Mouse (Mus musculus): ENCODE data around the gene Tecta. TPM values are rescaled to one million over a fixed set of nuclear protein-coding genes. Genes with fewer than 3 reads are reported as not detected.

Tecta gene
- polyA plus RNA-seq, 1 experiment from 2014 or later: 0.34 TPM

- Histone ChIP-seq H3K9me3 (no peaks in the 10 kb centered on the region), H3K4me2 (replicated peaks) (no peak overlapping the region), H3K4me1 (no peaks in the 10 kb centered on the region), H3K4me3 (no peak overlapping the region), H3K36me3 (no peaks in the 10 kb centered on the region), H3K27ac (replicated peaks) (no peak overlapping the region), H3K9ac (replicated peaks) (no peak overlapping the region), H3K27me3 (no peaks in the 10 kb centered on the region)
- no peak for ATAC-seq (ENCODE audit: low FRiP score, low read depth)
- WGBS: 67% methylated on average over 4 of the region's 4 CpGs
Observed at GRCm38 (mm10) chr9:42314959-42315358, 84.8 kb downstream of the Tecta start.

- Histone ChIP-seq H3K27ac (replicated peaks) (no peak overlapping the region), H3K4me2 (replicated peaks) (no peak overlapping the region), H3K36me3 (no peaks in the 10 kb centered on the region), H3K4me3 (no peak overlapping the region), H3K27me3 (no peaks in the 10 kb centered on the region), H3K9me3 (no peaks in the 10 kb centered on the region), H3K4me1 (no peaks in the 10 kb centered on the region), H3K9ac (replicated peaks) (no peak overlapping the region)
- no peak for ATAC-seq (ENCODE audit: low FRiP score, low read depth)
- 86% methylated on average over 6 of the region's 6 CpGs for WGBS
Observed at GRCm38 (mm10) chr9:42314388-42314787, 85.3 kb downstream of the Tecta start.

GRCm38 (mm10) chr9:42313872-42314271 is 85.9 kb downstream of the Tecta start:
- Histone ChIP-seq H3K4me3 (no peak overlapping the region), H3K4me1 (no peaks in the 10 kb centered on the region), H3K36me3 (no peaks in the 10 kb centered on the region), H3K9me3 (no peaks in the 10 kb centered on the region), H3K4me2 (replicated peaks) (no peak overlapping the region), H3K27me3 (no peaks in the 10 kb centered on the region), H3K27ac (replicated peaks) (no peak overlapping the region), H3K9ac (replicated peaks) (no peak overlapping the region)
- no peak for ATAC-seq (ENCODE audit: low FRiP score, low read depth)
- 21% methylated on average over 3 of the region's 3 CpGs for WGBS

GRCm38 (mm10) chr9:42311311-42311710 is 88.4 kb downstream of the Tecta start:
- Histone ChIP-seq H3K4me3 (no peak overlapping the region), H3K9me3 (no peaks in the 10 kb centered on the region), H3K27me3 (no peaks in the 10 kb centered on the region), H3K27ac (replicated peaks) (no peak overlapping the region), H3K9ac (replicated peaks) (no peak overlapping the region), H3K4me2 (replicated peaks) (no peak overlapping the region), H3K36me3 (no peaks in the 10 kb centered on the region), H3K4me1 (no peaks in the 10 kb centered on the region)
- no peak for ATAC-seq (ENCODE audit: low FRiP score, low read depth)
- WGBS: 92% methylated on average over 3 of the region's 3 CpGs

- ATAC-seq (ENCODE audit: low FRiP score, low read depth): no peak
- Histone ChIP-seq H3K36me3 (no peaks in the 10 kb centered on the region), H3K4me1 (no peaks in the 10 kb centered on the region), H3K4me2 (replicated peaks) (no peak overlapping the region), H3K9me3 (no peaks in the 10 kb centered on the region), H3K27ac (replicated peaks) (no peak overlapping the region), H3K4me3 (no peak overlapping the region), H3K9ac (replicated peaks) (no peak overlapping the region), H3K27me3 (no peaks in the 10 kb centered on the region)
- 88% methylated on average over 4 of the region's 4 CpGs for WGBS
Observed at GRCm38 (mm10) chr9:42303894-42304293, 95.8 kb downstream of the Tecta start.

GRCm38 (mm10) chr9:42301082-42301633 is 98.6 kb downstream of the Tecta start:
- no peak overlapping the region for H3K4me2 ChIP-seq (replicated peaks)
- H3K4me1 ChIP-seq: no peaks in the 10 kb centered on the region
- no peaks in the 10 kb centered on the region for H3K9me3 ChIP-seq
- 79% methylated on average over 6 of the region's 6 CpGs for WGBS
- H3K36me3 ChIP-seq: no peaks in the 10 kb centered on the region
- no peak overlapping the region for H3K27ac ChIP-seq (replicated peaks)
- no peak overlapping the region for H3K4me3 ChIP-seq
- ATAC-seq (ENCODE audit: low FRiP score, low read depth): no peak
- no peaks in the 10 kb centered on the region for H3K27me3 ChIP-seq
- H3K9ac ChIP-seq (replicated peaks): no peak overlapping the region

- H3K36me3 ChIP-seq: no peaks in the 10 kb centered on the region
Observed at GRCm38 (mm10) chr9:42296297-42296922, 103.3 kb downstream of the Tecta start.

GRCm38 (mm10) chr9:42294131-42294530 is 105.6 kb downstream of the Tecta start:
- no peaks in the 10 kb centered on the region for H3K36me3 ChIP-seq
- no peak for ATAC-seq (ENCODE audit: low FRiP score, low read depth)
- H3K4me1 ChIP-seq: peaks cover 7% of the 10 kb centered on the region; the same call in 1 of the 2 replicates
- H3K9ac ChIP-seq (replicated peaks): no peak overlapping the region
- H3K27ac ChIP-seq (replicated peaks): no peak overlapping the region
- H3K9me3 ChIP-seq: no peaks in the 10 kb centered on the region
- WGBS: 74% methylated on average over 2 of the region's 2 CpGs
- H3K27me3 ChIP-seq: no peaks in the 10 kb centered on the region
- H3K4me3 ChIP-seq: no peak overlapping the region
- H3K4me2 ChIP-seq (replicated peaks): no peak overlapping the region

More at GRCm38 (mm10) chr9:42296297-42296922, 103.3 kb downstream of the Tecta start:
- no peaks in the 10 kb centered on the region for H3K9me3 ChIP-seq
- H3K27ac ChIP-seq (replicated peaks): no peak overlapping the region
- ATAC-seq (ENCODE audit: low FRiP score, low read depth): no peak
- H3K4me3 ChIP-seq: no peak overlapping the region
- H3K4me2 ChIP-seq (replicated peaks): no peak overlapping the region
- H3K27me3 ChIP-seq: no peaks in the 10 kb centered on the region
- no peak overlapping the region for H3K9ac ChIP-seq (replicated peaks)
- WGBS: 91% methylated on average over 10 of the region's 10 CpGs
- peaks cover 7% of the 10 kb centered on the region; the same call in 1 of the 2 replicates for H3K4me1 ChIP-seq

- ATAC-seq (ENCODE audit: low FRiP score, low read depth): no peak
- peaks cover 7% of the 10 kb centered on the region; the same call in 1 of the 2 replicates for H3K4me1 ChIP-seq
- no peaks in the 10 kb centered on the region for H3K36me3 ChIP-seq
- H3K4me3 ChIP-seq: no peak overlapping the region
- H3K27me3 ChIP-seq: no peaks in the 10 kb centered on the region
- no peak overlapping the region for H3K27ac ChIP-seq (replicated peaks)
- H3K9me3 ChIP-seq: no peaks in the 10 kb centered on the region
- no peak overlapping the region for H3K9ac ChIP-seq (replicated peaks)
- WGBS: 85% methylated on average over 3 of the region's 3 CpGs
- H3K4me2 ChIP-seq (replicated peaks): no peak overlapping the region
Observed at GRCm38 (mm10) chr9:42293596-42293995, 106.1 kb downstream of the Tecta start.

- Histone ChIP-seq H3K9ac (replicated peaks) (no peak overlapping the region), H3K36me3 (no peaks in the 10 kb centered on the region), H3K27me3 (no peaks in the 10 kb centered on the region), H3K9me3 (no peaks in the 10 kb centered on the region), H3K4me1 (peaks cover 7% of the 10 kb centered on the region; the same call in 1 of the 2 replicates), H3K4me3 (no peak overlapping the region), H3K27ac (replicated peaks) (no peak overlapping the region), H3K4me2 (replicated peaks) (no peak overlapping the region)
- no peak for ATAC-seq (ENCODE audit: low FRiP score, low read depth)
- 28% methylated on average over 7 of the region's 7 CpGs for WGBS
Observed at GRCm38 (mm10) chr9:42293051-42293450, 106.7 kb downstream of the Tecta start.

GRCm38 (mm10) chr9:42279676-42280075 is 120.1 kb downstream of the Tecta start:
- Histone ChIP-seq H3K4me3 (no peak overlapping the region), H3K9ac (replicated peaks) (no peak overlapping the region), H3K4me2 (replicated peaks) (no peak overlapping the region), H3K4me1 (no peaks in the 10 kb centered on the region), H3K36me3 (no peaks in the 10 kb centered on the region), H3K27ac (replicated peaks) (no peak overlapping the region), H3K27me3 (no peaks in the 10 kb centered on the region), H3K9me3 (no peaks in the 10 kb centered on the region)
- ATAC-seq (ENCODE audit: low FRiP score, low read depth): no peak
- 76% methylated on average over 4 of the region's 4 CpGs for WGBS
